Mouse (Mus musculus) forebrain, embryonic 16.5 days (tissue): ENCODE measurements at regions not wholly inside any gene's neighbourhood (a gene's known extent, or its start where the extent isn't known, plus 50 kb on each side); places are given as distances from the start of the nearest gene placed in this dataset.
A peak's percentile ranks its signal among the peaks of the same experiment; 100 is the strongest.

Experiments
- ATAC-seq: fragments of 200-750 bp; cut with Nextera tagmentation; 2 replicates; pipeline ENCODE4 v1.8.0; 2017; ENCODE audit warnings: mild to moderate bottlenecking, moderate library complexity
- H3K27ac ChIP-seq: fragments of 300-500 bp; sonication (generic); 2 replicates; pipeline ENCODE4 v1.5.1; 2014; ENCODE audit warnings: low read length, control low read depth
- H3K27me3 ChIP-seq: fragments of 300-500 bp; sonication (generic); replicated peaks from 2 replicates; pipeline ENCODE4 v1.6.1; 2014; ENCODE audit warnings: low read length; ENCODE audit not compliant: control insufficient read depth, insufficient read depth
- H3K36me3 ChIP-seq: fragments of 300-500 bp; sonication (generic); 2 replicates; pipeline ENCODE4 v1.6.1; 2014; ENCODE audit not compliant: control insufficient read depth, insufficient read depth
- H3K4me1 ChIP-seq: fragments of 300-500 bp; sonication (generic); replicated peaks from 2 replicates; pipeline ENCODE4 v1.6.1; 2014; ENCODE audit warnings: low read length; ENCODE audit not compliant: control insufficient read depth, insufficient read depth
- H3K4me2 ChIP-seq: fragments of 300-500 bp; sonication (generic); 2 replicates; pipeline ENCODE4 v1.6.1; 2014; ENCODE audit warnings: mild to moderate bottlenecking, low read length, control low read depth
- H3K4me3 ChIP-seq: fragments of 300-500 bp; sonication (generic); replicated peaks from 2 replicates; pipeline ENCODE4 v1.5.1; 2014; ENCODE audit warnings: mild to moderate bottlenecking, low read length, control low read depth
- H3K9ac ChIP-seq: fragments of 300-500 bp; sonication (generic); replicated peaks from 2 replicates; pipeline ENCODE4 v1.6.1; 2014; ENCODE audit warnings: low read depth, low read length, control low read depth
- H3K9me3 ChIP-seq: fragments of 300-500 bp; sonication (generic); 2 replicates; pipeline ENCODE4 v1.6.1; 2016; ENCODE audit warnings: low read length; ENCODE audit not compliant: control insufficient read depth
- WGBS: fragments of 180-500 bp; shearing (Covaris S2); extraction: QIAGEN DNeasy Blood & Tissue Kit; methylation state at CpG from one replicate; pipeline ENCODE4 v1.1.7; 2014; 5-methylcytosine and 5-hydroxymethylcytosine counted together

DNA sequence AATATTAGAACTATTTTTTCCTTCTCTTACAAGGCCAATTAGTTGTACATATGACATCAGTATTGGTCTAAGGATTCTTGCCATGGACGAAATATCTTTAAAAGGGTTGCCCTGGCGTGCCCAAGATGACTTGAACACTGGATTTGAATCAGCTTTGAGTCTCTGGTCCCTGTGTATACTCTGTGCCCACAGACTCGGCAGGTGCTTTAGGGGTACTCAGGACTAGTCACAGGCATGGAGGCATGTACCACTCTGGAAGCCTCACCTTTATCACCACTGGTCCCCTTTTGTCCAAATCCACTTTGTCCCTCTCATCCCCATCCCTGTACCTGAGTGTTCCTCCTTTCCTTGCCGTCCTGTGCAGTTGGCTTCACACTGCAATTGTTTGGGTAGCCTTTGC lies 750.3 kb upstream of the Car8 start:
- Histone ChIP-seq H3K4me2 (no peak overlapping the region), H3K27ac (no peak overlapping the region), H3K4me1 (peaks cover 20% of the 10 kb centered on the region), H3K27me3 (no peaks in the 10 kb centered on the region), H3K9me3 (no peaks in the 10 kb centered on the region), H3K9ac (no peak overlapping the region), H3K36me3 (no peaks in the 10 kb centered on the region), H3K4me3 (no peak overlapping the region)
- ATAC-seq: no peak
- 69% methylated on average over 4 of the region's 4 CpGs for WGBS

DNA sequence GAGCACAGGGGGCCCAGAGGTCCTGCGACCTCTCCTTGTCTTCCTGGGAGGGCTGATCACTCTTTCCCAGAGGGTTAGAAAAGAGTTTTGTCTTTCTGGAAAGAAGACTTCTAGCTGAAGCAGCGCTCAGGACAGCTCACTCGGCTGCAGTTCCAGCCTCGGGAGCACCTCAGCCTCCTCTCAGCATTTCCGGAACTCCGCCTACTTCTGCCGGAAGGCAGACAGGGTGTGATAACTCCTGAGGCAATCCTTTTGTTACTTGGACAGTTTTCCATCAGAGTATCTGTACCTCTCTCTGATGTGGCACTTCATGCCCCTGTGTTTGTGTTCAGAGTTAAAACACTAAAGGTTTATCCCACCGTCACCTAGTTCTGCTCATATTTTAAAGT lies 749.5 kb upstream of the Car8 start:
- H3K9ac ChIP-seq: no peak overlapping the region
- no peaks in the 10 kb centered on the region for H3K36me3 ChIP-seq
- H3K27ac ChIP-seq: no peak overlapping the region
- no peaks in the 10 kb centered on the region for H3K9me3 ChIP-seq
- no peak for ATAC-seq
- no peak overlapping the region for H3K4me3 ChIP-seq
- WGBS: 69% methylated on average over 8 of the region's 8 CpGs
- H3K27me3 ChIP-seq: no peaks in the 10 kb centered on the region
- H3K4me2 ChIP-seq: no peak overlapping the region
- peaks cover 20% of the 10 kb centered on the region for H3K4me1 ChIP-seq

DNA sequence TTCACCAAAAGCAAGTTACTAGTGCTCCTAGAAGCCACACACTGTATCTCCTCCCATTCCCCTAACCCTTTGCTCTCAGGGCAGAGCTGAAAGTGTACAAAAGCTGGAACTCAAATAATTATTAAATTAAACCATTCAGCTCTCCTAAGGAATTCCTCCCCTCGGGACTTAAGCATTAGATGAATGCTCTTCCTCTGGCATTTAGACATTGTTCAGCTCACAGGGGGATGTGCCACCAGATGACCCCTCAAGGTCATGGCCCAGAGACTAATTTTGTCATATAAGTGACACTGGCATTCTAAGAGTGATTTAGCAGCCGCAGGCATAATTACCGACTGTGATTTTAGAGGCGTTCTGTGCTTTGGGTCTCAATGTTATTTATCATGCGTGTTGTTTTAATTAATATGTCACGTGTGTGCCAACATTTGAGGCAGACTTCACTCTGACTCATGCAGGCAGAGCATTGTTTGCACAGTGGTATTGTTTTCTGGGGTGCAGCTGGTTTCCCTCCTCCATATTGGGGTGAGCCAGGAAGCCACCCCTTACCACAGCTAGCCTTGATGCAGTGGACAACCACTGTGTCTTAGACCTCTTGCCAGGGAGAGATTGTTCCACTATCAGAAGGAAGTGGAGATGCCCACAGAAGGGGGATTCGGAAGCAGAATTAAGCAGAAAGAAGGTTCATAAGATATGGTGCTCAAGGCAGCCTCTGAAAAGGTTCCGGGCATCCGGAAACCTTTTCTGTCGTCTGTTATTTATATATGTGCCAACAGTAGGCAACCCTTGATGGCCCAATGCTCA lies 748.9 kb upstream of the Car8 start:
- H3K9ac ChIP-seq: no peak overlapping the region
- no peaks in the 10 kb centered on the region for H3K27me3 ChIP-seq
- WGBS: 45% methylated on average over 10 of the region's 10 CpGs
- H3K4me1 ChIP-seq: peaks cover 20% of the 10 kb centered on the region
- H3K36me3 ChIP-seq: no peaks in the 10 kb centered on the region
- H3K4me2 ChIP-seq: no peak overlapping the region
- no peak overlapping the region for H3K4me3 ChIP-seq
- H3K9me3 ChIP-seq: no peaks in the 10 kb centered on the region
- peak; percentile 37 for ATAC-seq
- no peak overlapping the region for H3K27ac ChIP-seq

DNA sequence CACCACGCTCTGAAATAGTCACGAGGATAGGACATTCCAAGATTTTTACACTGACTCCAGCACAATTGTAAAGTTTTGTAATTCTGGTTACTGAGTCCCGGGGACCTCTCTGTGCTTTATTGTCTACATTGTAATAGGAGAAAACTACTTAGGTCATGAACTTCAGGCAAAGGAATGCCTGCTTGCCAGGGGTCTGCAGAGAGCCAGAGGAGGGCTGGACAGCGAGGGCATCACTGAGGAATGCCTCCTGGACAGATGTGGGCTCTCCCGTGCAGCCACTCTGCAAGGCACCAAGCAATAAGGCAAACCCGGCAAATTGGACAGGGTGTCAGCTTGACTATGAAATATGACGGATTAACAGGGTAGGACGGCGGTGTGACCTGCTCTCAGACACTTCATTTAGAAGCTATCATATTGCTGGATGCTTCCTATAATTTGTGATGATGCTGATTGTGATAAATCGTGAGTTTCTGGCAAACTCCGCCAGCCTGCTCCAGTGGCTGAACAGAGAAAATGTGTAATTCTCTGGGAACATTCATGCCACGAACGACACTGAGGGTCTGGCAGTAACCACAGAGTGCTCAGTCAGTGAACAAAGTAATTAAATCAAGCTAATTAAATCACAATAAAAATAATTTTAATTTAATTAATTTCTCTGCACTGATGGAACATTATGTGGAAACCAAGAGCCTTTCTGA lies 747.7 kb upstream of the Car8 start:
- Histone ChIP-seq H3K4me2 (no peak overlapping the region), H3K9me3 (no peaks in the 10 kb centered on the region), H3K9ac (no peak overlapping the region), H3K36me3 (no peaks in the 10 kb centered on the region), H3K4me1 (peaks cover 20% of the 10 kb centered on the region), H3K4me3 (no peak overlapping the region), H3K27ac (no peak overlapping the region), H3K27me3 (no peaks in the 10 kb centered on the region)
- 43% methylated on average over 13 of the region's 13 CpGs for WGBS
- ATAC-seq: no peak

DNA sequence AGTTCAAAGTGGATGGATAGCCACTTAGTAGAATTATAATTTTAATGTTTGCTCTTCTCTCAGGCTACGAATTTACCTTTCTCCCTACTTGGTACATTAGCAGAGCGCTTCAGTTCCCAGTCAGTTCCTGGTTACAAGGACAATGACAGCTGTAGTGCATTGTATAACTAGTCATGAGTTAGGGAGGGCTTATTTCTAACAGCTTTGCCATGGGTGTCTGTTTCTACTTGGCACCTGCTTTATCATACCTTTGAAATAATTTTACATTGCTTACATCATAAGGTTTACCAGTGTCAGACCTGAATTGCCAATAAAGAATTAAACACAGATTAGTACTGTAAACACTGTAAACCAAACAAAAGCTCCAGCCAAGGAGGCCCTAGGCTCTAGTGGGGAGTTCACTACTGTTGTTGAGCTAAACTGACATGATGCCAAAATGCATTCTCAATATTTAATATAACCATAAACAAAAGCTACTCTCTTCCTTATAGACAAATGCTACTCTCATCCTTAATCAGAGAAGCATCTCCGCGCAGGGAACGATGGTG lies 745.3 kb upstream of the Car8 start:
- Histone ChIP-seq H3K27ac (no peak overlapping the region), H3K4me1 (peaks cover 15% of the 10 kb centered on the region), H3K4me3 (no peak overlapping the region), H3K36me3 (no peaks in the 10 kb centered on the region), H3K9ac (no peak overlapping the region), H3K9me3 (no peaks in the 10 kb centered on the region), H3K4me2 (no peak overlapping the region), H3K27me3 (no peaks in the 10 kb centered on the region)
- ATAC-seq: no peak
- WGBS: 92% methylated on average over 5 of the region's 5 CpGs

DNA sequence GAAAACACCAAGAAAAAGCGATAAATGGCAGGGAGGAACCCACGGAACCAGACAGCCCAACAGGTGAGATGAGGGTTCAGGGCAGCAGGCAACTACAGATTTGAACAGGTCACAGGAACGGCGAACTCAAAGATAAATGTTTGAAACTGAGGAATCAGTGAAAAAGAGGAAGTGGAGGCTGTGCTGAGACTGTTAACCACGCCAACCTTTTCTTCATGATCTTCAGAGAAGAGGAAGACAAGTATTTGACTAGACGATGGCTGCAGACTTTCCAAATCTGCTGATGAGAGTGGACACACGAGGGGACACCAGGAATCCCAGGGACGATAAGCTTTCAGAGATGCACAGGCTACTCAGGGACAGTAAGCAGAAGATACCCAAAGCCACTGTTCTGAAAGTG lies 740.1 kb upstream of the Car8 start:
- H3K4me2 ChIP-seq: no peak overlapping the region
- no peak overlapping the region for H3K27ac ChIP-seq
- H3K9me3 ChIP-seq: peaks cover 3% of the 10 kb centered on the region; the same call in 1 of the 2 replicates
- no peak overlapping the region for H3K9ac ChIP-seq
- no peaks in the 10 kb centered on the region for H3K36me3 ChIP-seq
- no peak overlapping the region for H3K4me3 ChIP-seq
- 92% methylated on average over 8 of the region's 8 CpGs for WGBS
- no peak for ATAC-seq
- H3K4me1 ChIP-seq: no peaks in the 10 kb centered on the region
- no peaks in the 10 kb centered on the region for H3K27me3 ChIP-seq

DNA sequence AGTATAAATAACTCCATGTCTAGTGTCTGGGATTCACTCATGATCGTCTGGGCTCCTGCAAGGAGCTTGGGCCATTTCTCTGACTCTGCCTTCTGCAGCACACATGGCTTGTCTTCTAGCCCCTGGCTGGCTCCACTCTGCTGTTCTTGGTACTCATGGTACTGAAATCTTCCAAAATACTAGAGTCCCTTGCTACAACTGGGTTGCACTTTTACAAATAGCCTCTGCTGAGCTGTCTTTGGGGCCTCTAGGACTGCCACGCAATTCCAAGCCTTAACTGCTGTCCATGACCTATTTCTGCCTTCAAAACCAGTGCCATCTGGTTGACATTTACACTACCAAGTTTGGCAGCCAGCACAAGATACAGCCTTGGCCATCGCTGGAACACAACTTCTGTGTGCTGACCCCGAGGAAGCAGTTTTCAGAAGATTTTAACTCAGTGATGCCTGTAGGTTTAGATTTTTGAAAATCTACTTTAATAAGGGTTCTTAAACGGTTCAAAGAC lies 731.2 kb upstream of the Car8 start:
- Histone ChIP-seq H3K9me3 (peaks cover 2% of the 10 kb centered on the region; the same call in 1 of the 2 replicates), H3K9ac (no peak overlapping the region), H3K4me1 (no peaks in the 10 kb centered on the region), H3K4me2 (no peak overlapping the region), H3K27me3 (no peaks in the 10 kb centered on the region), H3K36me3 (no peaks in the 10 kb centered on the region), H3K27ac (no peak overlapping the region), H3K4me3 (no peak overlapping the region)
- 93% methylated on average over 5 of the region's 5 CpGs for WGBS
- ATAC-seq: no peak

DNA sequence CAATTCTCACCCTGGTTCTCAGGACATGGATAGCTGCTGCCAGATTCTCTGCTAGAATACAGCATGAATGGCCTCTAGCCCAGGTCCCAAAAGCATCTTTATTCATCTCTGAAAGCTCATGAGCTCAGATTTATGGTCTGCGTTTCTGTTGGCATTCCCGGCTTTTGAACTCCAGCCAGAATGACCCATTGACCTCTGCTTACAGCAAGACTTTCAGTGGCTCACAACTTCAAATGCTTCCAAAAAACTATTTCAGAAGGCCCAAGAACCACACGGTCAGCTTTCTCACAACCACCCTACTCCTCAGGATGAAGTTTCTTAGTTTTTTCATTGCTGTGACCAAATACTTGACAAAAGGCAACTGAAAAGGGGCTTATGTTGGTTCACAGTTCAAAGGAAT lies 729.9 kb upstream of the Car8 start:
- Histone ChIP-seq H3K4me3 (no peak overlapping the region), H3K9me3 (0 out of 2 replicates have a peak, but pooled peaks cover 2% of the 10 kb centered on the region), H3K27ac (no peak overlapping the region), H3K4me2 (no peak overlapping the region), H3K9ac (no peak overlapping the region), H3K4me1 (no peaks in the 10 kb centered on the region), H3K36me3 (no peaks in the 10 kb centered on the region), H3K27me3 (no peaks in the 10 kb centered on the region)
- ATAC-seq: no peak
- 39% methylated on average over 3 of the region's 3 CpGs for WGBS

DNA sequence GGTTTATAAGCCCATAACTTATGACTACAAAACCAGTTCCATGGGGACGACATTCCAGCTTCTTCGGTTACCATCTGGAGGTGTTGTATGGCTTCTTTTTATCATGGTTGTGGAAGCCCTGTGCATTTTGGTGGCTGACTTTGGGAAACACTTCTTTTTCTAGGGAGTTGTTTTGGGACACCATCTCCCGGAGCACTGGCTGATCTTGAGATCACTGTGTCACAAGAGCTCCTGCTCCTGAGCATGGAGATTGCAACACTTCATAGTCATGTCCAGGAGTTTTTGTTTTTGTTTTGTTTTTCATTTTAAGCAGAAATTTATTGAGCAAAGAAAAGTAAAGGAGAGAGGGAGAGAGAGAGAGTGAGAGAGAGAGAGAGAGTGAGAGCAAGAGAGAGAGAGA lies 729.1 kb upstream of the Car8 start:
- Histone ChIP-seq H3K36me3 (no peaks in the 10 kb centered on the region), H3K4me1 (peaks cover 4% of the 10 kb centered on the region), H3K9me3 (0 out of 2 replicates have a peak, but pooled peaks cover 2% of the 10 kb centered on the region), H3K27ac (no peak overlapping the region), H3K9ac (no peak overlapping the region), H3K4me3 (no peak overlapping the region), H3K27me3 (no peaks in the 10 kb centered on the region), H3K4me2 (no peak overlapping the region)
- no peak for ATAC-seq
- 96% methylated on average over 3 of the region's 3 CpGs for WGBS
